8 mouse cellular contexts compared by ENCODE assay signal in the genomic region with DNA sequence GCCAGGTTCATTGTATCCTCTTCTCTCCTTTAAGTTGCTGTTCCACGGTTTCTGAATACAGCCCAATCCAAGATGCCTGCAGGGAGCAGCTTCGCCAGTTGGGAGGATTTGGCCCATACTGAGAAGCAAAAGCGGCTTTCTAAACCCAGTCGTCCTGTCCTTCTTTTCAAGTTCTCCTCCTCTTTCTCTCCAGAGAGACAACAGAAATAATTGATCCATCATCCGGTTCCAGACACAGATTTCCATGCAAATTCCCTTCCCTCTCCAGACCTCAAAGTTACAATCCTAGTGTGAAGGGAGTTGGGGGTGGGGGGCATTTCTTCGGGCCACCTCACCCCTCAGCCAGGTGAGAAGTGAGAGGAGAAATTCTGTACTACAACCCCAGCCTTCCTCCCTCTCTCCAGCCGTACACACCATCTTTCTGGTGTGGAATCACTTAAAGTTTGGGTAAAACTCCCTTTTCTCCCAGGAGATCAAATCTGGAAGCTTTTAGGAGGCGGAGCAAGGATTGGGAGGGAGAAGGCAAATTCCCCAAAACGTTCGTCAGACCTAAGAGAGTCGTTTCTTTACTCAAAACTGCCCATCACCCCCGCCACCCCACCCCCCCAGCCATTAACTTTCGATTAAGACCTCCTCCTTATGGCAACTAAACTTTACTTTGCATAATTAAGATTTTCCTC. TPM values are rescaled to one million over a fixed set of nuclear protein-coding genes. Genes with fewer than 3 reads are reported as not detected.
DNase-seq lines count a peak whose midpoint lies in the region; ATAC-seq and TF ChIP-seq lines count a peak whose summit lies in the region.

No protein-coding gene starts in this region.

- H3K36me3 ChIP-seq in forebrain, embryonic 15.5 days, result no peaks in the 10 kb centered on the region
- no peaks in the 10 kb centered on the region for H3K36me3 ChIP-seq in intestine, postnatal 0 days (ENCODE audit: control insufficient read depth, insufficient read depth)
- no peaks in the 10 kb centered on the region for H3K36me3 ChIP-seq in neural tube, embryonic 12.5 days
- H3K36me3 ChIP-seq in thymus, adult 2 months (ENCODE audit: control insufficient read depth, insufficient read depth, low read length), result no peaks in the 10 kb centered on the region

- peak overlapping the region; percentile 85 for H3K4me2 ChIP-seq in forebrain, embryonic 15.5 days (replicated peaks)
- peak overlapping the region; percentile 82 for H3K4me2 ChIP-seq in intestine, postnatal 0 days (replicated peaks; ENCODE audit: low read depth)
- peak overlapping the region; percentile 88 for H3K4me2 ChIP-seq in neural tube, embryonic 12.5 days (replicated peaks)

- peak overlapping the region; percentile 82 for H3K4me3 ChIP-seq in forebrain, embryonic 15.5 days
- peak overlapping the region; percentile 66 for H3K4me3 ChIP-seq in intestine, postnatal 0 days (ENCODE audit: low read depth, low read length)
- peak overlapping the region; percentile 90 for H3K4me3 ChIP-seq in neural tube, embryonic 12.5 days
- H3K4me3 ChIP-seq in thymus, adult 2 months (ENCODE audit: control insufficient read depth, insufficient read depth, low read length), result no peak overlapping the region

- 2% methylated on average over 13 of the region's 13 CpGs for WGBS in forebrain, embryonic 15.5 days
- WGBS in intestine, postnatal 0 days, result 21% methylated on average over 13 of the region's 13 CpGs
- under 1% methylated on average over 13 of the region's 13 CpGs for WGBS in neural tube, embryonic 12.5 days
- WGBS in thymus, adult 2 months, result 28% methylated on average over 13 of the region's 13 CpGs

- H3K4me1 ChIP-seq in forebrain, embryonic 15.5 days, result peaks cover 22% of the 10 kb centered on the region
- H3K4me1 ChIP-seq in intestine, postnatal 0 days (replicated peaks; ENCODE audit: control insufficient read depth, insufficient read depth, low read length), result no peaks in the 10 kb centered on the region
- H3K4me1 ChIP-seq in neural tube, embryonic 12.5 days, result peaks cover 19% of the 10 kb centered on the region
- no peaks in the 10 kb centered on the region for H3K4me1 ChIP-seq in thymus, adult 2 months (replicated peaks; ENCODE audit: control insufficient read depth, insufficient read depth, low read length)

- no peaks in the 10 kb centered on the region for H3K27me3 ChIP-seq in forebrain, embryonic 15.5 days
- peaks cover 34% of the 10 kb centered on the region for H3K27me3 ChIP-seq in intestine, postnatal 0 days (replicated peaks; ENCODE audit: control insufficient read depth, insufficient read depth, low read length)
- H3K27me3 ChIP-seq in neural tube, embryonic 12.5 days (replicated peaks), result no peaks in the 10 kb centered on the region
- peaks cover 6% of the 10 kb centered on the region for H3K27me3 ChIP-seq in thymus, adult 2 months (ENCODE audit: control insufficient read depth, insufficient read depth, low read length)

- H3K9me3 ChIP-seq in forebrain, embryonic 15.5 days, result no peaks in the 10 kb centered on the region
- no peaks in the 10 kb centered on the region for H3K9me3 ChIP-seq in intestine, postnatal 0 days (ENCODE audit: control insufficient read depth)
- H3K9me3 ChIP-seq in neural tube, embryonic 12.5 days, result no peaks in the 10 kb centered on the region

- peak overlapping the region; percentile 98 for H3K27ac ChIP-seq in forebrain, embryonic 15.5 days (replicated peaks)
- H3K27ac ChIP-seq in intestine, postnatal 0 days (ENCODE audit: low read depth, low read length), result peak overlapping the region; percentile 73
- peak overlapping the region; percentile 96 for H3K27ac ChIP-seq in neural tube, embryonic 12.5 days
- no peak overlapping the region for H3K27ac ChIP-seq in thymus, adult 2 months (ENCODE audit: control insufficient read depth, insufficient read depth, low read length)

- no peak for ATAC-seq in forebrain, embryonic 15.5 days (replicated peaks)
- ATAC-seq in intestine, postnatal 0 days, result no peak
- no peak for ATAC-seq in neural tube, embryonic 12.5 days (ENCODE audit: low FRiP score, low read depth)

- TF ChIP-seq POLR2A in thymus, adult 2 months (IDR thresholded peaks at IDR 0.05; ENCODE audit: control insufficient read depth, extremely low read depth, insufficient read depth, low read length, poor library complexity), result no peak

- DNase-seq in retina, embryonic 14.5 days (ENCODE audit: low spot score), result peak; percentile 52
- DNase-seq in retina, postnatal 1 day, result no peak
- DNase-seq in thymus, adult 2 months, result no peak
- no peak for DNase-seq in cerebellum, postnatal 36 days
- DNase-seq in urinary bladder, postnatal 10 days (ENCODE audit: low spot score), result no peak

- no peak for TF ChIP-seq CTCF in intestine, postnatal 0 days (IDR thresholded peaks at IDR 0.05; ENCODE audit: low read depth)
- TF ChIP-seq CTCF in thymus, adult 2 months (IDR thresholded peaks at IDR 0.05; ENCODE audit: borderline replicate concordance, control insufficient read depth, extremely low read depth, insufficient read depth, low read length, poor library complexity), result no peak

- peak overlapping the region; percentile 43 for H3K9ac ChIP-seq in forebrain, embryonic 15.5 days (replicated peaks)
- peak overlapping the region; percentile 18 for H3K9ac ChIP-seq in intestine, postnatal 0 days (ENCODE audit: low read depth, low read length)
- H3K9ac ChIP-seq in neural tube, embryonic 12.5 days, result peak overlapping the region; percentile 42

RNA-seq across cellular contexts. Expression of a gene that starts 1.2 kb away (rescaled TPM):
- polyA plus RNA-seq in forebrain, embryonic 15.5 days (2015; fragmentation: Nextera tagmentation; extraction: Ambion mirVana), result 18.4 and 20.3 TPM in 2 replicates
- polyA plus RNA-seq in intestine, postnatal 0 days (2015; fragmentation: Nextera tagmentation; extraction: Ambion mirVana), result 6.0 and 6.2 TPM in 2 replicates
- polyA plus RNA-seq in neural tube, embryonic 12.5 days (2016; fragmentation: Nextera tagmentation; extraction: Ambion mirVana), result 38.2 and 44.0 TPM in 2 replicates
- polyA plus RNA-seq in thymus, adult 2 months (2012; rRNA removed), result 7.2 and 10.2 TPM in 2 replicates

RNA-seq across cellular contexts. Expression of a gene that starts 23.7 kb away (rescaled TPM):
- 8.2 and 10.1 TPM in 2 replicates for polyA plus RNA-seq in forebrain, embryonic 15.5 days (2015; fragmentation: Nextera tagmentation; extraction: Ambion mirVana)
- polyA plus RNA-seq in intestine, postnatal 0 days (2015; fragmentation: Nextera tagmentation; extraction: Ambion mirVana), result 11.2 and 12.7 TPM in 2 replicates
- polyA plus RNA-seq in neural tube, embryonic 12.5 days (2016; fragmentation: Nextera tagmentation; extraction: Ambion mirVana), result 5.7 and 7.3 TPM in 2 replicates
- 0.71 TPM in 1 of 2 replicates, not detected in the other for polyA plus RNA-seq in thymus, adult 2 months (2012; rRNA removed)

RNA-seq across cellular contexts. Expression of a gene that starts 46.8 kb away (rescaled TPM):
- 77.6 and 80.8 TPM in 2 replicates for polyA plus RNA-seq in forebrain, embryonic 15.5 days (2015; fragmentation: Nextera tagmentation; extraction: Ambion mirVana)
- 18.9 and 22.3 TPM in 2 replicates for polyA plus RNA-seq in intestine, postnatal 0 days (2015; fragmentation: Nextera tagmentation; extraction: Ambion mirVana)
- polyA plus RNA-seq in neural tube, embryonic 12.5 days (2016; fragmentation: Nextera tagmentation; extraction: Ambion mirVana), result 69.0 and 71.0 TPM in 2 replicates
- 34.5 and 36.3 TPM in 2 replicates for polyA plus RNA-seq in thymus, adult 2 months (2012; rRNA removed)
